Mouse (Mus musculus) forebrain, postnatal 0 days (tissue): ENCODE data around the gene Slc13a3. TPM values are rescaled to one million over a fixed set of nuclear protein-coding genes. Genes with fewer than 3 reads are reported as not detected.

ENCODE experiments used
- ATAC-seq: fragments of 200-750 bp; cut with Nextera tagmentation; 2 replicates; pipeline ENCODE4 v1.8.0; 2017; ENCODE audit warnings: mild to moderate bottlenecking, moderate library complexity
- DNase-seq: peaks from one replicate; pipeline ENCODE4 v3.0.0-alpha.2; 2015
- H3K27ac ChIP-seq: fragments of 300-500 bp; sonication (generic); 2 replicates; pipeline ENCODE4 v1.5.1; 2014; ENCODE audit warnings: low read depth, mild to moderate bottlenecking, antibody characterized with exemption, low read length, moderate library complexity, mixed read lengths
- H3K27me3 ChIP-seq: fragments of 300-500 bp; sonication (generic); 2 replicates; pipeline ENCODE4 v1.6.1; 2014; ENCODE audit warnings: mild to moderate bottlenecking, low read length, mixed read lengths; ENCODE audit not compliant: insufficient read depth
- H3K36me3 ChIP-seq: fragments of 300-500 bp; sonication (generic); 2 replicates; pipeline ENCODE4 v1.6.1; 2014; ENCODE audit warnings: mild to moderate bottlenecking, moderate library complexity; ENCODE audit not compliant: insufficient read depth
- H3K4me1 ChIP-seq: fragments of 300-500 bp; sonication (generic); 2 replicates; pipeline ENCODE4 v1.6.1; 2014; ENCODE audit warnings: antibody characterized with exemption; ENCODE audit not compliant: insufficient read depth
- H3K4me2 ChIP-seq: fragments of 300-500 bp; sonication (generic); 2 replicates; pipeline ENCODE4 v1.6.1; 2014; ENCODE audit warnings: low read depth, mild to moderate bottlenecking, moderate library complexity
- H3K4me3 ChIP-seq: fragments of 300-500 bp; sonication (generic); 2 replicates; pipeline ENCODE4 v1.5.1; 2014; ENCODE audit warnings: low read depth, low read length, mixed read lengths
- H3K9ac ChIP-seq: fragments of 300-500 bp; sonication (generic); 2 replicates; pipeline ENCODE4 v1.6.1; 2014; ENCODE audit warnings: mild to moderate bottlenecking
- H3K9me3 ChIP-seq: fragments of 300-500 bp; sonication (generic); 2 replicates; pipeline ENCODE4 v1.6.1; 2016; ENCODE audit warnings: low read length
- CTCF ChIP-seq: sonication (generic); IDR thresholded peaks from 2 replicates; pipeline ENCODE4 v1.5.1; 2016; ENCODE audit warnings: antibody characterized with exemption, control low read depth, low read depth
- WGBS: fragments of 180-500 bp; shearing (Covaris S2); extraction: QIAGEN DNeasy Blood & Tissue Kit; methylation state at CpG from one replicate; pipeline ENCODE4 v1.1.7; 2014; 5-methylcytosine and 5-hydroxymethylcytosine counted together
- polyA plus RNA-seq: library from polyadenylated mRNA; unstranded; fragments of >200 nt; fragmentation: Nextera tagmentation; extraction: Ambion mirVana; gene quantifications from 2 replicates; pipeline ENCODE4 v1.2.1, GENCODE M21; 2015
- total RNA-seq: library from RNA; depleted of rRNA; stranded (reverse); fragments of >200 nt; gene quantifications from 2 replicates; pipeline ENCODE4 v1.2.3, GENCODE M21; 2014

Gene Slc13a3
- total and polyA plus RNA-seq, 2 experiments from 2014 or later: 18.0 to 24.3 TPM

DNA sequence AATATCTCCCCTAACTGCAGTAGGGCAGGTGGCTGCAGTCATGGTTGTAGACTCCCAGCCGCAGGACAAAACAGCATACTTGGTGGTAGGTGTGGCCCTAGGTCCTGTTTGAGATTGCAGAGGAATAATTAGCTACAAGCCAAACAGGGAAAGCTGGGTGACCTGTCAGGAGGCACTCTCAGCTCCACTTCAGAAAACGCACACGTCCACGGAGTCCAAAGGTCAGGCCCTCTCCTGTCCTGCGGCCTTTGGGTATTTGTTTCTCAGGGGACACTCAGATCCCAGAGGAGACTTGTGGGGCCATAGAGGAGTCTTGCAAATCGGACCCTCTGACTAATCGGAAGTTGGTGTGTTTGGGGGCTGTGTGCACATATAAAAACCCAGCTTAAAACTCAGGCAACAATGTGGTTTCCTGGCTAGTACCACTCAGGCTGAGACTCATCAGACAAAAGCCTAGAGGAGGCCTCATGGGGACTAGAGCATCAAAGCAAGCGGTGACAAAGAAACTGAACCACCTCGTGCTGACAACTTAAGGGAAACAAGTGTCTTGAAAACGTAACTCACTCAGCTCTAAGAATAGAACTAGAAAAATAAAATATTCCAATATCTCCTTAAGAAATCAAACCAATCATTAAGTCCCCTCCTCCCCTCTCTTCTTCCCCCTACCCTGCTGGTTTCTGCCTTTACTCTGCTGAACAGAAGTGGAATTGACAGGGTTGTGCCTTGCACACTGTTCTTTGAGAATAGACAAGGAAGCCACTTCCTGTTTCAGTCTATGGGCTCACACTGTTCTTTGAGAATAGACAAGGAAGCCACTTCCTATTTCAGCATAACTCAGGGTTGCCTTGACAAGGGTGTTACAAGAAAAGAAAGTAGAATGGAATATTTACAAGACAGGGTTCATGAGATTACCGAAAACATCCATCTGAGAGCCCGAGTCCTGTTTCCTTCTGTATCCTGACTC lies 20.0 kb downstream of the Slc13a3 start:
- no peaks in the 10 kb centered on the region for H3K9me3 ChIP-seq
- no peaks in the 10 kb centered on the region for H3K27me3 ChIP-seq
- no peak for DNase-seq
- no peak overlapping the region for H3K9ac ChIP-seq
- no peak overlapping the region for H3K4me3 ChIP-seq
- TF ChIP-seq CTCF: no peak
- no peak overlapping the region for H3K4me2 ChIP-seq
- no peak overlapping the region for H3K27ac ChIP-seq
- WGBS: 74% methylated on average over 12 of the region's 12 CpGs
- H3K4me1 ChIP-seq: no peaks in the 10 kb centered on the region
- ATAC-seq: peak; percentile 43; the same call in 1 of the 2 replicates
- H3K36me3 ChIP-seq: no peaks in the 10 kb centered on the region

DNA sequence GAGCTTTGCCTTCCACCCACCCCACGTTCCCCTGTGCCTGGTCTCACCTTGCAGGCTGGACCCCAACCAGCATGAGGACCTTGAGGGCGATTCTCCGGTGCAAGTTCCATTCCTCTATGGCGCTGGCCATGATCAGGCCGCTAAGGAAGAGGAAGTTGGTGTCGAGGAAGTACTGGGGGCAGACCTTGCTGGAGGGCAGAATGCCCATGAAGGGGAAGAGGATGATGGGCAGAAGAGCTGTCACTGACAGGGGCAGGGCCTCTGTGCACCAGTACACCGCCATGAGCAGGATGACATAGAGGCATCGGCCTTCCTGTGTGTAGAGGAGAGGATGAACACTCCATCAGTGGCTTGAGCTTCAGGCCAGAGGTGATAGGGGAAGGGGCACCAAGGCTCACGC lies 24.6 kb downstream of the Slc13a3 start:
- H3K9ac ChIP-seq: no peak overlapping the region
- no peak overlapping the region for H3K4me3 ChIP-seq
- no peak overlapping the region for H3K4me2 ChIP-seq
- WGBS: 89% methylated on average over 9 of the region's 9 CpGs
- no peak overlapping the region for H3K27ac ChIP-seq
- ATAC-seq (no peak), DNase-seq (no peak)
- no peaks in the 10 kb centered on the region for H3K27me3 ChIP-seq
- no peak for TF ChIP-seq CTCF
- H3K36me3 ChIP-seq: no peaks in the 10 kb centered on the region
- H3K9me3 ChIP-seq: no peaks in the 10 kb centered on the region
- no peaks in the 10 kb centered on the region for H3K4me1 ChIP-seq

DNA sequence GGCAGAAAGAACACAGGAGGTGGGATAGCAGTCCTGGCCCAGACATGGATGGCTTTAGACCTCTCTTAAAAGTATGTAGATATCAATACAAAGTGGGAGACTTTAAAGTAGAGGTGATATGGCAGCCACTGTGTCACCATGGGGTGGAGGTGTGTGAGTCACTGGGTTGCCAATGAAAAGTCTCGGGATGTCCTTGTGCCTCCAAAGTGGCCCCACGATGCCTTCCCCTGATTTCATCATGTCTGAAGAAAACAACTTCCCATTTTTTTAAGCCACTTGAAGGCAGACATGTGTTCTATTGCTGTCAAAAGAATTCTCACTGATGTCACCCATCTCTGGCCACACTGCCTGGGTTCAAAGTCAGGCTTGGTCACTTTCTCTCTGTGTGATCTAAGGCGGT lies 28.2 kb downstream of the Slc13a3 start:
- H3K27me3 ChIP-seq: no peaks in the 10 kb centered on the region

DNA sequence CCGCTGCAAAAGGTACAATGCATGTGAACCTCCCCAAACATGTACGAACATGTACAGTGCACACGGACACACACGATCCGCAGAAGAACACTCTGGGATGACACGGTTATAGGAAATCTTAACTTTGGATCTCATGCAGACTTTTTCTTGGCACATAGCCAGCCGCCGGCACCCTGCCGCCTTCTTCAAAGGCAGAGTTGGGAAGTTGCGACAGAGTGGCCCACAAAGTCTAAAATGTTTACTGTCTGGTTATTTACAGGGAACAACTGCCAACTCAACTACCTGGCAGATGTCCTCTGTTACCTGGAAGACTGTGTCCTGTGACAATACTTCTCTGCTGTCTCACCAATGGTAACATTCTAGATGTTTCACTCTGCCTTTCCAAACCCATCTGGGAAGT lies 30.0 kb downstream of the Slc13a3 start:
- H3K27ac ChIP-seq: no peak overlapping the region
- no peak for TF ChIP-seq CTCF
- no peaks in the 10 kb centered on the region for H3K4me1 ChIP-seq
- no peak overlapping the region for H3K4me3 ChIP-seq
- no peaks in the 10 kb centered on the region for H3K9me3 ChIP-seq
- no peaks in the 10 kb centered on the region for H3K36me3 ChIP-seq
- WGBS: 66% methylated on average over 10 of the region's 10 CpGs
- no peak overlapping the region for H3K4me2 ChIP-seq
- ATAC-seq: no peak
- peak; percentile 9 for DNase-seq
- no peaks in the 10 kb centered on the region for H3K27me3 ChIP-seq
- no peak overlapping the region for H3K9ac ChIP-seq

More for the DNA sequence above, 28.2 kb downstream of the Slc13a3 start:
- Histone ChIP-seq H3K4me2 (no peak overlapping the region), H3K4me3 (no peak overlapping the region), H3K4me1 (no peaks in the 10 kb centered on the region), H3K27ac (no peak overlapping the region), H3K9me3 (no peaks in the 10 kb centered on the region), H3K36me3 (no peaks in the 10 kb centered on the region), H3K9ac (no peak overlapping the region)
- 84% methylated on average over 3 of the region's 3 CpGs for WGBS
- no peak for ATAC-seq
- no peak for DNase-seq
- no peak for TF ChIP-seq CTCF

DNA sequence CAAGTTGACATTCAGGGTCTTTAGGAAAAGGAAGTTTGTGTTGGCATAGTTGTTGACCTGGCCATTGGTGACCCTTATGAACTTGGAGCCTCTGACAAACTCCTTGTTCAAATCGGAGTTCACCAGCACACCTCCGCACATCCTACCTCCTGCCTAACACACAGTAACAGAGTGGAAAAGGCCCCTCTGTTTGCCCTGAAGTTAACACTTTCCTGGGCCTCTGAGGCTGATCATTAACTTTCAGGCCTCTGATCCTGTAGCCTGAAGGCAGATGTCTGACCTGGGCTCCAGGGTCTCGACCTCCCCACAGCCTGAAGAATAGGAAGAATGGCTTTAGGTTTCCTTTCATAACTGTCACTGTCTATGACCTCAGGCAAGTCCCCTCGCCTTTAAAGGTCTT lies 31.4 kb downstream of the Slc13a3 start:
- Histone ChIP-seq H3K4me3 (no peak overlapping the region), H3K27me3 (no peaks in the 10 kb centered on the region), H3K27ac (no peak overlapping the region), H3K4me2 (no peak overlapping the region), H3K4me1 (no peaks in the 10 kb centered on the region), H3K36me3 (no peaks in the 10 kb centered on the region), H3K9me3 (no peaks in the 10 kb centered on the region), H3K9ac (no peak overlapping the region)
- no peak for TF ChIP-seq CTCF
- ATAC-seq (no peak), DNase-seq (no peak)
- whole genome bisulfite sequencing: 76% methylated on average over 4 of the region's 4 CpGs

DNA sequence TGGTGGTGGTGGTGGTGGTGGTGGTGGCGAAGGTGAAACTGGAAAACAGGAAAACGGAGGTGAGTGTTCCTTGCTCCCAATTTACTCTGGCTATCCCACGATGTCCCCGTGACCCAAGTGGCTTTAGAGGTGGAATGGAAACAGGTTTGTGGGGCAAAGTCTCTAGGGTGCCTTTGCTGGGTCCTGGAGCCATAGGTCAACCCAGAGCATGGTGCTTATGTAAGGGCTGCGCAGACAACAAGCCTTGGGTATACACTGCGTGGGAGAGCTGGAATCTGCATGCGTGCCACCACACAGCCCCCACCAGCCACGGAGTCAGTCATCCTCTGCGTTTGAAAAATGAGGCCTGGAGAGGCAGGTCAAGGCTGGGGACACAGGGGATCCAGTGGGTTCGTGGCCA lies 33.4 kb downstream of the Slc13a3 start:
- Histone ChIP-seq H3K36me3 (no peaks in the 10 kb centered on the region), H3K27me3 (no peaks in the 10 kb centered on the region), H3K9me3 (no peaks in the 10 kb centered on the region), H3K4me3 (no peak overlapping the region), H3K9ac (no peak overlapping the region), H3K27ac (no peak overlapping the region), H3K4me2 (no peak overlapping the region), H3K4me1 (no peaks in the 10 kb centered on the region)
- 89% methylated on average over 10 of the region's 10 CpGs for WGBS
- ATAC-seq: no peak
- no peak for TF ChIP-seq CTCF
- DNase-seq: no peak

DNA sequence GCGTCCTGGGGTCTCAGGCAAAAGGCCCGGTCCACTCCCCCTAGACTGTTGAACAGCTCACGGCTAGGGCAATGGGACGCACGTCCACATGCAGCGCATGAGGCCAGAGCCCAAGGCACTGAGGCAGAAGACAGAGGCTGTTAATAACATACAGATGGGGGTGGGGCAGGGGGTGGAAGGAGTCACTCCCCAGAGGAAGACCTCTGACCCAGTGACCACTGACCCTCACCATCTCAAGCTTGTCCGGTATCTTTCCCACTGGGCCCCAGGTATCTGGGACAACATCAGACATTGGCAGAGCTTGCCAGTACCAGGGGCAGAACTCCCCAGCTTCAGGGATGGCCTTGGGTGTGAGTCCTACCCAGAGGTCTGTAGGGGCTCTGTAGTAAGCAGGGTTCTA lies 34.1 kb downstream of the Slc13a3 start:
- no peak overlapping the region for H3K4me3 ChIP-seq
- WGBS: 81% methylated on average over 7 of the region's 7 CpGs
- no peak overlapping the region for H3K9ac ChIP-seq
- H3K4me2 ChIP-seq: no peak overlapping the region
- H3K4me1 ChIP-seq: no peaks in the 10 kb centered on the region
- no peak overlapping the region for H3K27ac ChIP-seq
- no peak for ATAC-seq
- no peaks in the 10 kb centered on the region for H3K27me3 ChIP-seq
- no peaks in the 10 kb centered on the region for H3K9me3 ChIP-seq
- TF ChIP-seq CTCF: no peak
- no peaks in the 10 kb centered on the region for H3K36me3 ChIP-seq
- no peak for DNase-seq
